Mouse (Mus musculus) heart, embryonic 14.5 days (tissue): ENCODE data around the gene Dcps. TPM values are rescaled to one million over a fixed set of nuclear protein-coding genes. Genes with fewer than 3 reads are reported as not detected.

Experiments used
- ATAC-seq: fragments of 200-750 bp; cut with Nextera tagmentation; 2 replicates; pipeline ENCODE4 v1.8.0; 2017; ENCODE audit warnings: low read depth, moderate TSS enrichment; ENCODE audit not compliant: insufficient number of reproducible peaks, insufficient read depth, low FRiP score
- H3K27ac ChIP-seq, 2 experiments: fragments of 200-500 bp in 1 of 2; fragments of 300-500 bp in 1 of 2; sonication (generic) in 1 of 2; replicated peaks in 1 of 2; 2 replicates each; pipeline ENCODE4 v1.5.1; 2012 to 2014; ENCODE audit warnings: low read depth in 2 of 2, low read length in 2 of 2, control low read depth in 1 of 2, mild to moderate bottlenecking in 1 of 2, mixed read lengths in 1 of 2; ENCODE audit not compliant: control insufficient read depth in 1 of 2, insufficient read depth in 1 of 2
- H3K27me3 ChIP-seq: fragments of 300-500 bp; sonication (generic); 2 replicates; pipeline ENCODE4 v1.6.1; 2014; ENCODE audit warnings: mild to moderate bottlenecking, low read length, control low read depth; ENCODE audit not compliant: control insufficient read depth, insufficient read depth
- H3K36me3 ChIP-seq: fragments of 300-500 bp; sonication (generic); 2 replicates; pipeline ENCODE4 v1.6.1; 2014; ENCODE audit warnings: mild to moderate bottlenecking, control low read depth, low read length, mixed read lengths; ENCODE audit not compliant: control insufficient read depth, insufficient read depth
- H3K4me1 ChIP-seq, 2 experiments: fragments of 200-500 bp in 1 of 2; fragments of 300-500 bp in 1 of 2; sonication (generic) in 1 of 2; 2 replicates each; pipeline ENCODE4 v1.6.1; 2012 to 2014; ENCODE audit warnings: low read length in 2 of 2, control low read depth in 1 of 2, mixed read lengths in 1 of 2; ENCODE audit not compliant: control insufficient read depth in 2 of 2, insufficient read depth in 2 of 2
- H3K4me2 ChIP-seq: fragments of 300-500 bp; sonication (generic); 2 replicates; pipeline ENCODE4 v1.6.1; 2014; ENCODE audit warnings: mild to moderate bottlenecking, low read length
- H3K4me3 ChIP-seq, 2 experiments: fragments of 200-500 bp in 1 of 2; fragments of 300-500 bp in 1 of 2; sonication (generic) in 1 of 2; 2 replicates each; pipeline ENCODE4 v1.5.1; 2012 to 2014; ENCODE audit warnings: low read length in 2 of 2, mild to moderate bottlenecking in 2 of 2, control low read depth in 1 of 2, low read depth in 1 of 2, moderate library complexity in 1 of 2; ENCODE audit not compliant: control insufficient read depth in 1 of 2, insufficient read depth in 1 of 2
- H3K9ac ChIP-seq: fragments of 300-500 bp; sonication (generic); 2 replicates; pipeline ENCODE4 v1.6.1; 2014; ENCODE audit warnings: mild to moderate bottlenecking, low read length
- H3K9me3 ChIP-seq: fragments of 300-500 bp; sonication (generic); 2 replicates; pipeline ENCODE4 v1.6.1; 2016; ENCODE audit warnings: low read length, control low read depth; ENCODE audit not compliant: control insufficient read depth
- WGBS: fragments of 180-500 bp; shearing (Covaris S2); extraction: QIAGEN DNeasy Blood & Tissue Kit; methylation state at CpG from one replicate; pipeline ENCODE4 v1.1.7; 2014; 5-methylcytosine and 5-hydroxymethylcytosine counted together
- polyA plus RNA-seq: library from polyadenylated mRNA; unstranded; fragments of >200 nt; fragmentation: Nextera tagmentation; extraction: Ambion mirVana; gene quantifications from 2 replicates; pipeline ENCODE4 v1.2.1, GENCODE M21; 2014

Gene Dcps
- polyA plus RNA-seq, 1 experiment from 2014 or later, result 62.7 TPM

- H3K4me3 ChIP-seq, result no peak overlapping the region
- no peak overlapping the region for H3K27ac ChIP-seq
- H3K36me3 ChIP-seq, result peaks cover 33% of the 10 kb centered on the region
- H3K27me3 ChIP-seq, result no peaks in the 10 kb centered on the region
- H3K9me3 ChIP-seq, result no peaks in the 10 kb centered on the region
- WGBS, result 76% methylated on average over 11 of the region's 11 CpGs
- peaks cover 0 to 2% of the 10 kb centered on the region in 2 experiments; a peak in 1 of 4 replicates for H3K4me1 ChIP-seq
- H3K4me2 ChIP-seq, result no peak overlapping the region
- no peak for ATAC-seq
- H3K9ac ChIP-seq, result no peak overlapping the region
Measured at GRCm38 (mm10) chr9:35192983-35193542, 17.2 kb upstream of the Dcps start.

GRCm38 (mm10) chr9:35188700-35189099, 12.8 kb upstream of the Dcps start:
- H3K4me2 ChIP-seq, result no peak overlapping the region
- WGBS, result 71% methylated on average over 22 of the region's 22 CpGs
- peaks cover 45% of the 10 kb centered on the region for H3K36me3 ChIP-seq
- H3K9ac ChIP-seq, result no peak overlapping the region
- no peak overlapping the region for H3K4me3 ChIP-seq
- peak; percentile 60 for ATAC-seq
- H3K9me3 ChIP-seq, result no peaks in the 10 kb centered on the region
- 0 out of 4 replicates have a peak overlapping the region, but pooled peaks of 1 of the 2 experiments have one; percentile 14 for H3K27ac ChIP-seq
- H3K27me3 ChIP-seq, result no peaks in the 10 kb centered on the region
- H3K4me1 ChIP-seq, result peaks cover 0 to 2% of the 10 kb centered on the region in 2 experiments; a peak in 1 of 4 replicates

- peaks cover 45% of the 10 kb centered on the region for H3K36me3 ChIP-seq
- peaks cover 0 to 2% of the 10 kb centered on the region in 2 experiments; a peak in 1 of 4 replicates for H3K4me1 ChIP-seq
- WGBS, result 80% methylated on average over 10 of the region's 10 CpGs
- no peak for ATAC-seq
- no peak overlapping the region for H3K9ac ChIP-seq
- no peak overlapping the region for H3K4me2 ChIP-seq
- H3K27ac ChIP-seq, result no peak overlapping the region
- no peak overlapping the region for H3K4me3 ChIP-seq
- no peaks in the 10 kb centered on the region for H3K9me3 ChIP-seq
- no peaks in the 10 kb centered on the region for H3K27me3 ChIP-seq
Measured at GRCm38 (mm10) chr9:35187351-35187903, 11.6 kb upstream of the Dcps start.

- Histone ChIP-seq H3K27me3 (no peaks in the 10 kb centered on the region), H3K4me3 (no peak overlapping the region), H3K9me3 (no peaks in the 10 kb centered on the region), H3K4me1 (peaks cover 0 to 2% of the 10 kb centered on the region in 2 experiments; a peak in 1 of 4 replicates), H3K9ac (no peak overlapping the region), H3K27ac (no peak overlapping the region), H3K4me2 (no peak overlapping the region), H3K36me3 (peaks cover 45% of the 10 kb centered on the region)
- no peak for ATAC-seq
- WGBS, result 83% methylated on average over 3 of the region's 4 CpGs
Measured at GRCm38 (mm10) chr9:35186430-35186829, 10.6 kb upstream of the Dcps start.

- Histone ChIP-seq H3K9me3 (no peaks in the 10 kb centered on the region), H3K27ac (no peak overlapping the region), H3K4me1 (no peaks in the 10 kb centered on the region), H3K4me2 (no peak overlapping the region), H3K4me3 (no peak overlapping the region), H3K27me3 (no peaks in the 10 kb centered on the region), H3K9ac (no peak overlapping the region), H3K36me3 (peaks cover 14% of the 10 kb centered on the region)
- WGBS, result 66% methylated on average over 5 of the region's 5 CpGs
- no peak for ATAC-seq
Measured at GRCm38 (mm10) chr9:35183359-35183758, 7.5 kb upstream of the Dcps start.

GRCm38 (mm10) chr9:35182832-35183231, 7.0 kb upstream of the Dcps start:
- Histone ChIP-seq H3K27me3 (no peaks in the 10 kb centered on the region), H3K4me1 (no peaks in the 10 kb centered on the region), H3K36me3 (peaks cover 12% of the 10 kb centered on the region; the same call in 1 of the 2 replicates), H3K9ac (no peak overlapping the region), H3K4me2 (no peak overlapping the region), H3K27ac (no peak overlapping the region), H3K4me3 (no peak overlapping the region), H3K9me3 (no peaks in the 10 kb centered on the region)
- 49% methylated on average over 2 of the region's 2 CpGs for WGBS
- ATAC-seq, result no peak

- no peaks in the 10 kb centered on the region for H3K27me3 ChIP-seq
- peak overlapping the region; percentile 79; the same call in 1 of the 2 replicates for H3K9ac ChIP-seq
- peak overlapping the region; percentile 64 to 80 for H3K4me3 ChIP-seq
- H3K27ac ChIP-seq, result no peak overlapping the region
- no peaks in the 10 kb centered on the region for H3K36me3 ChIP-seq
- 42% methylated on average over 14 of the region's 14 CpGs for WGBS
- H3K4me1 ChIP-seq, result peaks cover 0 to 7% of the 10 kb centered on the region in 2 experiments; a peak in 3 of 4 replicates
- no peaks in the 10 kb centered on the region for H3K9me3 ChIP-seq
- ATAC-seq, result no peak
- peak overlapping the region; percentile 92 for H3K4me2 ChIP-seq
Measured at GRCm38 (mm10) chr9:35176124-35176659, 331 bp upstream of the Dcps start.
